Mouse (Mus musculus) cortical plate, adult 2 months (tissue): ENCODE measurements around the gene Arid4b.

Experiments
- CTCF ChIP-seq: fragments of 200-500 bp; IDR thresholded peaks from 2 replicates; pipeline ENCODE4 v1.5.1; 2011; ENCODE audit warnings: mild to moderate bottlenecking, control low read depth, low read length; ENCODE audit not compliant: insufficient read depth; ENCODE audit errors: extremely low read depth
- POLR2A ChIP-seq: fragments of 200-500 bp; IDR thresholded peaks from 2 replicates; pipeline ENCODE4 v1.6.1; 2011; ENCODE audit warnings: mild to moderate bottlenecking, low read length, control low read depth; ENCODE audit not compliant: insufficient read depth; ENCODE audit errors: extremely low read depth

GRCm38 (mm10) chr13:14131651-14132050 is 68.6 kb downstream of the Arid4b start:
- no peak for TF ChIP-seq POLR2A
- TF ChIP-seq CTCF: no peak
